Mouse (Mus musculus): ENCODE results near the gene Vmn1r2.
"Not testable (repeated sequence)": the region's sequence is repeated elsewhere in the genome, so short reads cannot be mapped to it uniquely, and the experiment has no call there.

Gene Vmn1r2

GRCm38 (mm10) chr4:3167020-3167419, at the start of gene Vmn1r2:
Gene Vmn1r2, plus strand, starts transcription at chr4:3167320.
- DNase-seq (ENCODE audit: low spot score in 2 of 2), result not testable (repeated sequence)

DNA sequence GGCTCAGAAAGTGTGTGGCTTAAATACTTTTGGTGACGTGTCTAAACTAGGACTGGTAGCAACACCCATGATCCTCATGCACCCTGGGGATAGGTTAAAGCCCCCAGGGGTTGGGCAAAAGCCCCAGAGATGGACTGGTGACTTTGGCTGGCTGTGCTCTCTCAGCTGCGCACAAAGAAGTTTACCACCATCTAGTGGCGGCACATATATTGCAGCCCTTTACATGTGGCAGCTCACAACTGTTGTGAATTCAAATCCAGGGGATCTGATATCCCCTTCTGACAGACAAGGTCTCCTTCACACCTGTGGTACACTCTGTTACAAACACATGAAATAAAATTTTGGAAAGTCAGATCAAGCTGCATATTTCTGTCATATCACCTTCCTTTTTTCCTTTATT, 19.2 kb upstream of the Vmn1r2 start:
- not testable (repeated sequence) for DNase-seq (ENCODE audit: low spot score in 2 of 2)

DNA sequence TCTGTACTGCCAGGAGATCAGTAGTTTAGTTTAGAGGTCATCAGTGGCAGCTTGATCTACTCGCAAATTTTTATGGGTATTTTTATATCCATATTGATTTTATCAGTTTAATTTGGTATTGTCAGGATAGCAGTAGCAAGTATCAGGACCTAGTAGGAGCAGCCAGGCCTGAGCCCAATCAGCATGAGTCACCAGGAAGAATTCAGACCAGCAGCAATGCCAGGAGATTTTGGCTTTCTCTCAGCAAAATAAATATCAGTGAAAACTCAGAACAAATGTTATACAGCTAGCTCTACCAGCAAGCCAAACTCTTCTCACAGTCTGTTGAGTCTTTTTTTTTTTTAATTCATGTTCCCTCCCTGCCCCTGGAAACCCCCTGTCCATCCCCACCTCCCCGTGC, 13.8 kb upstream of the Vmn1r2 start:
- peak in 1 of 2 experiments; percentile 3 for DNase-seq (ENCODE audit: low spot score in 2 of 2)

DNA sequence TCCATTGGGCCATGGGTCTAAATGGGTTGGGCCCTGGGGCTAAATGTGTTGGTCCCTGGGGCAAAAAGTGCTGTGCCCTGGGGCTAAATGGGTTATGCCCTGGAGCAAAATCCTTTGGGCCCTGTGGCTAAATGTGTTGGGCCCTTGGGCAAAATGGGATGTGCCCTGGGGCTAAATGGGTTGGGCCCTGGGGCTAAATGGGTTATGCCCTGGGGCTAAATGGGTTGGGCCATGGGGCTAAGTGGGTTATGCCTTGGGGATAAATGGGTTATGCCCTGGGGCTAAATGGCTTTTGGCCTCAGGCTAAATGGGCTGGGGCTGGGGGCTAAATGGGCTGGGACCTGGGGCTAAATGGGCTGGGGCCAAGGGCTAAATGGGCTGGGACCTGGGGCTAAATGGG, 2.7 kb upstream of the Vmn1r2 start:
- not testable (repeated sequence) for DNase-seq (ENCODE audit: low spot score in 2 of 2)

DNA sequence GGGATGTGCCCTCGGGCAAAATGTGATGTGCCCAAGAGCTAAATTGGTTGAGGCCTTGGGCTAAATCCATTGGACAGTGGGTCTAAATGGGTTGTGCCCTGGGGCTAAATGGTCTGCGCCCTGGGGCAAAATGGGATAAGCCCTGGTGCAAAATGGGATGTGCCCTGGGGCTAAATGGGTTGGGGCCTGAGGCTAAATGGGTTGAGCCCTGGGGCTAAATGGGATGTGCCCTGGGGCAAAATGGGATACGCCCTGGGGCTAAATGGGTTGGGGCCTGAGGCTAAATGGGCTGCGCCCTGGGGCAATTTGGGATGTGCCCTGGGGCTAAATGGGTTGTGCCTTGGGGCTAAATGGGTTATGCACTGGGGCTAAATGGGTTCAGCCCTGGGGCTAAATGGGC, 2.1 kb upstream of the Vmn1r2 start:
- DNase-seq (ENCODE audit: low spot score in 2 of 2), result no peak

DNA sequence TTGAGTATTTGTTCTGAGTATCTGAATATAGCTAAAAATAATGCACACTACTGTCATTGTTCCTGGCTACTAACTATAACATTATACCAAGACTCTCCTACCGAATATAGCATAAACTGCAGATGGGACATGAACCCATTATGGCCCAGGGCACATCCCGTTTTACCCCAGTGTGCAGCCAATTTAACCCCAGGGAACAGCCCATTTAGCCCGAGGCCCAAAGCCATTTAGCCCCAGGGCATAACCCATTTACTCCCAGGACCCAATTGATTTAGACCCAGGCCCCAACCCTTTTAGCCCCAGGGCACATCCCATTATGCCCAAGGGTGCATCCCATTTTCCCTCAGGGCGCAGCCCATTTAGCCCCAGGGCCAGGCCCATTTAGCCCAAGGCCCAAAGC, 7.5 kb downstream of the Vmn1r2 start:
- not testable (repeated sequence) for DNase-seq (ENCODE audit: low spot score in 2 of 2)

DNA sequence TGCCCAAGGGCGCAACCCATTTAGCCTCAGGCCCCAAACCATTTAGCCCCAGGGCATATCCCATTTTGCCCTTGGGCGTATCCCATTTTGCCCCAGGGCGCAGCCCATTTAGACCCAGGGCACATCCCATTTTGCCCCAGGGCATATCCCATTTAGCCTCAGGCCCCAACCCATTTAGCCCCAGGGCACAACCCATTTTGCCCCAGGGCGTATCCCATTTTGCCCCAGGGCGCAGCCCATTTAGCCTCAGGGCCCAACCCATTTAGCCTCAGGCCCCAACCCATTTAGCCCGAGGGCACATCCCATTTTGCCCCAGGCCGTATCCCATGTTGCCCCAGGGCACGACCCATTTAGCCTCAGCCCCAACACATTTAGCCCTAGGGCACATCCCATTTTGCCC, 8.6 kb downstream of the Vmn1r2 start:
- DNase-seq (ENCODE audit: low spot score in 2 of 2), result not testable (repeated sequence)

DNA sequence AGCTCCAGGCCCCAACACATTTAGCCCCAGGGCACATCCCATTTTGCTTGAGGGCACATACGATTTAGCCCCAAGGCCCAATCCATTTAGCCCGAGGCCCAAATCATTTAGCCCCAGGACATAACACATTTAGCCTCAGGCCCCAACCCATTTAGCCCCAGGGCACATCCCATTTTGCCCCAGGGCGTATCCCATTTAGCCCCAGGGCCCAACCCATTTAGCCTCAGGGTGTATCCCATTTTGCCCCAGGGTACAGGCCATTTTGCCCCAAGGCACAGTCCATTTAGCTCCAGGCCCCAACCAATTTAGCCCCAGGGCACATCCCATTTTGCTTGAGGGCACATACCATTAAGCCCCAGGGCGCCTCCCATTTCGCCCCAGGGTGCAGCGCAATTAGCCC, 9.1 kb downstream of the Vmn1r2 start:
- not testable (repeated sequence) for DNase-seq (ENCODE audit: low spot score in 2 of 2)

DNA sequence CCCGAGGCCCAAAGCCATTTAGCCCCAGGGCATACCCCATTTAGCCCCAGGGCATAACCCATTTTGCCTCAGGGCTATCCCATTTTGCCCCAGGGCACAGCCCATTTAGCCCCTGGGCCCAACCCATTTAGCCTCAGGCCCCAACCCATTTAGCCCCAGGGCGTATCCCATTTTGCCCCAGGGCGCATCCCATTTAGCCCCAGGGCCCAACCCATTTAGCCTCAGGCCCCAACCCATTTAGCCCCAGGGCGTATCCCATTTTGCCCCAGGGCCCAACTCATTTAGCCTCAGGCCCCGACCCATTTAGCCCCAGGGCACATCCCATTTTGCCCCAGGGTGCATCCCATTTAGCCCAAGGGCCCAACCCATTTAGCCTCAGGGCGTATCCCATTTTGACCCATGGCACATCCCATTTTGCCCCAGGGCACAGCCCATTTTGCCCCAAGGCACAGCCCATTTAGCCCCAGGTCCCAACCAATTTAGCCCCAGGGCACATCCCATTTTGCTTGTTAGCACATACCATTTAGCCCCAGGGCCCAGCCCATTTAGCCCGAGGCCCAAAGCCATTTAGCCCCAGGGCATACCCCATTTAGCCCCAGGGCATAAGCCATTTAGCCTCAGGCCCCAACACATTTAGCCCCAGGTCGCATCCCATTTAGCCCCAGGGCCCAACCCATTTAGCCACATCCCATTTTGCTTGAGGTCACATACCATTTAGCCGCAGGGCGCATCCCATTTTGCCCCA, 9.8 kb downstream of the Vmn1r2 start:
- DNase-seq (ENCODE audit: low spot score in 2 of 2), result not testable (repeated sequence)

- not testable (repeated sequence) for DNase-seq (ENCODE audit: low spot score in 2 of 2)
Measured at GRCm38 (mm10) chr4:3185258-3185657, 18.1 kb downstream of the Vmn1r2 start, which contains the start of gene Vmn1r3. Gene Vmn1r3, minus strand, starts transcription at chr4:3185358.

DNA sequence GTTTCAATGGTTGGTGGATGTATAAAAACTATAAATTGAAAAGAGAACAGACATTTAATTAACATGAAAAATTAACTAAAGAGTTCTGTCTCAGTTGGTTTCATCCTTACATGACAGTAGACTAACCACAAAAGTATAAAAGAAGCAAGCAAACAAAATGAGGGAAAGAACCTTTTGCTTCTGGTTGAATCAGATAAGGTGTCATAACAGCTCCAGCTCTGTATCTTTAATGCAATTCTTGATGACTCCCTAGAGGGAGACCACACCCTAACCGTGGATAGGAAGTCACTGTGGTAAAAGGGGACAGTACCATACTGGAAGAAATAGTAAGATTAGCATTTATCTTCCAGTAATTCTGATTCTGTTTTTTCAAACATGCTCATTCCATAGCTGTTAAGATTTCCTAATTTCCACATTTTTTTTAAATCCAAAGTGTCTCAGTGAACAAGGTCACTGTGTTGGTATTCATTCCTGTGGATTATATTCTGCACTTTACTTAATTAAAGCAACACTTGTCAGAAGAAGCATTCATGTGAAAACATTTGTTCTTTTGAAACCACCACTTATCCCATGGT, 42.6 kb downstream of the Vmn1r2 start:
- DNase-seq (ENCODE audit: low spot score in 2 of 2), result not testable (repeated sequence)

- DNase-seq (ENCODE audit: low spot score in 2 of 2), result not testable (repeated sequence)
Measured at GRCm38 (mm10) chr4:3213349-3213748, 46.2 kb downstream of the Vmn1r2 start.

- DNase-seq (ENCODE audit: low spot score in 2 of 2), result not testable (repeated sequence)
Measured at GRCm38 (mm10) chr4:3216382-3216781, 49.3 kb downstream of the Vmn1r2 start.
